Mouse (Mus musculus) natural killer cell, adult 2 months (primary cell): ENCODE results near the gene Olfr943.

Experiments used
- DNase-seq, 2 experiments: peaks; one replicate each; pipeline ENCODE4 v3.0.0; 2022; ENCODE audit warnings: low spot score in 2 of 2

The Olfr943 gene

GRCm38 (mm10) chr9:39166004-39166403 is at the start of gene Olfr943:
Gene Olfr943 (plus strand): TSS chr9:39166304.
- no peak for DNase-seq

- DNase-seq: no peak
Observed at GRCm38 (mm10) chr9:39127326-39127725, 38.8 kb upstream of the Olfr943 start.

GRCm38 (mm10) chr9:39127831-39128230 is 38.3 kb upstream of the Olfr943 start, which contains the start of gene Olfr27:
Gene Olfr27 (plus strand): TSS chr9:39128131.
- DNase-seq: no peak

- DNase-seq: no peak
Observed at GRCm38 (mm10) chr9:39152401-39152800, 13.7 kb upstream of the Olfr943 start.

- no peak for DNase-seq
Observed at GRCm38 (mm10) chr9:39201620-39202019, 35.5 kb downstream of the Olfr943 start, which contains the start of gene Olfr944. Gene Olfr944 (plus strand): TSS chr9:39201920.
